Mouse (Mus musculus) heart, embryonic 13.5 days (tissue): ENCODE data around the gene Antxr2. TPM values are rescaled to one million over a fixed set of nuclear protein-coding genes. Genes with fewer than 3 reads are reported as not detected.

Experiments used
- ATAC-seq: fragments of 200-750 bp; cut with Nextera tagmentation; 2 replicates; pipeline ENCODE4 v1.8.0; 2017; ENCODE audit warnings: moderate TSS enrichment; ENCODE audit not compliant: insufficient number of reproducible peaks, low FRiP score, low TSS enrichment; ENCODE audit errors: extremely low read depth
- H3K27ac ChIP-seq: fragments of 300-500 bp; sonication (generic); replicated peaks from 2 replicates; pipeline ENCODE4 v1.5.1; 2015; ENCODE audit warnings: moderate library complexity, mild to moderate bottlenecking, inconsistent platforms
- H3K27me3 ChIP-seq: fragments of 300-500 bp; sonication (generic); replicated peaks from 2 replicates; pipeline ENCODE4 v1.6.1; 2015; ENCODE audit warnings: mild to moderate bottlenecking, inconsistent platforms
- H3K36me3 ChIP-seq: fragments of 300-500 bp; sonication (generic); 2 replicates; pipeline ENCODE4 v1.6.1; 2015; ENCODE audit warnings: mild to moderate bottlenecking, inconsistent platforms
- H3K4me1 ChIP-seq: fragments of 300-500 bp; sonication (generic); 2 replicates; pipeline ENCODE4 v1.6.1; 2015; ENCODE audit warnings: inconsistent platforms
- H3K4me2 ChIP-seq: fragments of 300-500 bp; sonication (generic); 2 replicates; pipeline ENCODE4 v1.6.1; 2015; ENCODE audit warnings: inconsistent platforms, mild to moderate bottlenecking, moderate library complexity
- H3K4me3 ChIP-seq: fragments of 300-500 bp; sonication (generic); 2 replicates; pipeline ENCODE4 v1.5.1; 2015; ENCODE audit warnings: moderate library complexity, mild to moderate bottlenecking, inconsistent platforms
- H3K9ac ChIP-seq: fragments of 300-500 bp; sonication (generic); 2 replicates; pipeline ENCODE4 v1.6.1; 2015; ENCODE audit warnings: inconsistent platforms, mild to moderate bottlenecking, moderate library complexity
- H3K9me3 ChIP-seq: fragments of 300-500 bp; sonication (generic); 2 replicates; pipeline ENCODE4 v1.6.1; 2016; ENCODE audit warnings: inconsistent platforms
- whole genome bisulfite sequencing: fragments of 180-500 bp; shearing (Covaris S2); methylation state at CpG from one replicate; pipeline ENCODE4 v1.1.7; 2015; ENCODE audit warnings: mixed read lengths; 5-methylcytosine and 5-hydroxymethylcytosine counted together
- polyA plus RNA-seq: library from polyadenylated mRNA; unstranded; fragments of >200 nt; fragmentation: Nextera tagmentation; extraction: Ambion mirVana; gene quantifications from 2 replicates; pipeline ENCODE4 v1.2.1, GENCODE M21; 2015

Antxr2 gene
- 50.3 and 54.6 TPM in 2 replicates for polyA plus RNA-seq

DNA sequence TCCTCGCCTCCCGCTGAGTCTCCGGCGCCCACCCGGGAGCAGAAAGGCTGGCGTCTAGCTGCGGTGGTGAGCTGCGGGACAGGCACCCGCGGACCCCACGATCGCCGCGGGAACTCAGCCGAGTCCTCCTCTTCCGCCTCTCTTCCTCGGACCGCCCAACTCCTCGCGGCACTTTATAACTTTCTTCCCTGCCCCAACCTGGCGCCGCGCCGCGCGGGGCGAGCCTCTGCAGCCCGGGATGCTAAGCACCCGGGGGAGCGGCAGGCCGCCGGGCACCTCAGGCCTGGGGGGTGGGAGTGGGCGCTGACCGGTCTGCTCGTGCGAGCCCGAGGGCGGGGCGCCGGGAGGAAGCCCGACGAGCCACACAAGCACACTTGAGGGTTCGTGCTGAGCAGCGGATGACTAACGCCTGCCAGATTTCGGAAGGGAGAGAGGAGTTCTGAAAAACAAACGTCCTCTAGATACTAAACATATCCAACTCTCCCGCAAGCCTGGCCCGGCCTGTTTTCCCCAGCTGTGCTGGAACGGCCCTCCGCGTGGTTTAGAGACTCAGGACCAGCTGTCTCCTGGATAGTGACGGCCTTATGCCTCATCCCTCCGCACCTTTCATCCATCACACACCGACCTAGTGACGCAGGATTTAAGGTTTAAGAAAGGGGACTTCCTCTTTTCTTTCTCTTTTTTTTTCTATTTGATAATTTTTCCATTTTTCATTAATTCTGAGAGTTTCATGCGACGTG is at the start of gene Antxr2:
Antxr2 (minus strand) TSS at position 142 of the 740 bp plus-strand sequence.
- peak; percentile 67 for ATAC-seq
- peak within 1 kb of the TSS; percentile 95 for H3K9ac ChIP-seq
- H3K9me3 ChIP-seq = no peaks in the 10 kb centered on the region
- peak within 1 kb of the TSS; percentile 77 for H3K4me2 ChIP-seq
- H3K4me1 ChIP-seq = peaks cover 29% of the 10 kb centered on the region
- peaks cover 13% of the 10 kb centered on the region for H3K36me3 ChIP-seq
- peak within 1 kb of the TSS; percentile 85 for H3K4me3 ChIP-seq
- H3K27me3 ChIP-seq = no peaks in the 10 kb centered on the region
- 3% methylated on average over 58 of the region's 58 CpGs for WGBS
- H3K27ac ChIP-seq = peak within 1 kb of the TSS; percentile 97

GRCm38 (mm10) chr5:98076612-98077011 is 45.8 kb upstream of the Antxr2 start:
- H3K4me3 ChIP-seq = no peak overlapping the region
- no peaks in the 10 kb centered on the region for H3K9me3 ChIP-seq
- no peak overlapping the region for H3K4me2 ChIP-seq
- peak; percentile 25; the same call in 1 of the 2 replicates for ATAC-seq
- no peaks in the 10 kb centered on the region for H3K27me3 ChIP-seq
- no peak overlapping the region; the same call in 1 of the 2 replicates for H3K27ac ChIP-seq
- H3K36me3 ChIP-seq = no peaks in the 10 kb centered on the region
- H3K9ac ChIP-seq = no peak overlapping the region
- 27% methylated on average over 3 of the region's 3 CpGs for WGBS
- H3K4me1 ChIP-seq = peaks cover 19% of the 10 kb centered on the region

GRCm38 (mm10) chr5:98069191-98069590 is 38.3 kb upstream of the Antxr2 start:
- 36% methylated on average over 4 of the region's 4 CpGs for WGBS
- Histone ChIP-seq H3K4me2 (no peak overlapping the region), H3K4me3 (no peak overlapping the region), H3K27ac (peak overlapping the region; percentile 18; the same call in 1 of the 2 replicates), H3K27me3 (no peaks in the 10 kb centered on the region), H3K9ac (no peak overlapping the region), H3K9me3 (no peaks in the 10 kb centered on the region), H3K4me1 (peaks cover 7% of the 10 kb centered on the region; the same call in 1 of the 2 replicates), H3K36me3 (no peaks in the 10 kb centered on the region)
- no peak for ATAC-seq

- no peak for ATAC-seq
- WGBS = 81% methylated on average over 6 of the region's 6 CpGs
- H3K4me2 ChIP-seq = no peak overlapping the region
- no peak overlapping the region for H3K27ac ChIP-seq
- H3K27me3 ChIP-seq = no peaks in the 10 kb centered on the region
- H3K9ac ChIP-seq = no peak overlapping the region
- H3K4me1 ChIP-seq = peaks cover 4% of the 10 kb centered on the region
- no peaks in the 10 kb centered on the region for H3K9me3 ChIP-seq
- H3K36me3 ChIP-seq = no peaks in the 10 kb centered on the region
- no peak overlapping the region for H3K4me3 ChIP-seq
Measured at GRCm38 (mm10) chr5:98055275-98055674, 24.4 kb upstream of the Antxr2 start.

- ATAC-seq = no peak
- Histone ChIP-seq H3K27ac (no peak overlapping the region), H3K4me3 (no peak overlapping the region), H3K9me3 (no peaks in the 10 kb centered on the region), H3K4me2 (no peak overlapping the region), H3K4me1 (peaks cover 4% of the 10 kb centered on the region), H3K36me3 (no peaks in the 10 kb centered on the region), H3K9ac (no peak overlapping the region), H3K27me3 (no peaks in the 10 kb centered on the region)
- 83% methylated on average over 1 of the region's 1 CpGs for WGBS
Measured at GRCm38 (mm10) chr5:98054834-98055233, 24.0 kb upstream of the Antxr2 start.

DNA sequence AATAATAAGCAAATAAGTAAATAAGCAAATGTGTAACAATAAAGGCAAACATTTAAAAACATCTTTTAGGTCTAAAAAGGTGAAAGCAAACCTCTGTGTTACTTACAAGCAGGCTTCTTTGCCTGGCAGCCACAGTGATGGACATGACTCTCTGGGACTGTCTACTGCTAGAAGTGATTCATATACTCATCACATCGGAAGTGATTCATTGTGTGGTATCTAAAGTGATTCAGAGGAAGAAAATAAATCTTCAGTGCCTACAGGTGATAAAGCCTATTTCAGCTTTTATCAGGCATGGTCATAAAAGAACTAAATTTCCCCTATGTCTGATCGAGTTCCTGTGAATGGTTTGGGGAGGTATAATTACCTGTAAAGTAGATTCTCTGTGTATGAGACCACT is 4.1 kb upstream of the Antxr2 start:
- H3K9me3 ChIP-seq = no peaks in the 10 kb centered on the region
- no peaks in the 10 kb centered on the region for H3K27me3 ChIP-seq
- no peak overlapping the region for H3K9ac ChIP-seq
- H3K4me3 ChIP-seq = no peak overlapping the region
- peaks cover 5% of the 10 kb centered on the region; the same call in 1 of the 2 replicates for H3K4me1 ChIP-seq
- no peaks in the 10 kb centered on the region for H3K36me3 ChIP-seq
- no peak for ATAC-seq
- 65% methylated on average over 2 of the region's 2 CpGs for WGBS
- no peak overlapping the region for H3K27ac ChIP-seq
- no peak overlapping the region for H3K4me2 ChIP-seq

DNA sequence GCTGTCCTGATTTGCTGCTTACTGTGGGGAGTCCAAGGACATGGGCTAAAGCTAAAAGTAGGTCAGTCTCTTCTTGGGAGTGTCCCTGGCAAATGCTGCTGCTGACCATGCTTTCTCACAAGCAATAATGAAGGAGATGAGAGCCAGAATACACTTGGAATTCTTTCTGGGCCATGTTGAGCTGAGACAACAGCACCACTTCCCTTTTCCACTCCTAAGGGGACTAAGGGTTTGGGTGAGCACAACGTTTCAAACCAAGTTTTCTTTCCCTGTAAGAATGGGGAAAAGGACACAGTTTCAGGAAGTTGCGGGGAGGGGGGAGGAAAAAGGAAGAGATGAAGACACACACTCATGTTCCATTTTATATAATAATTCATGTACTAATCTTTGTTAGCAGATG is 3.4 kb upstream of the Antxr2 start:
- H3K27ac ChIP-seq = no peak overlapping the region
- 41% methylated on average over 2 of the region's 2 CpGs for WGBS
- no peak for ATAC-seq
- H3K4me1 ChIP-seq = peaks cover 10% of the 10 kb centered on the region; the same call in 1 of the 2 replicates
- H3K9me3 ChIP-seq = no peaks in the 10 kb centered on the region
- H3K4me3 ChIP-seq = no peak overlapping the region
- H3K4me2 ChIP-seq = no peak overlapping the region
- no peaks in the 10 kb centered on the region for H3K36me3 ChIP-seq
- H3K9ac ChIP-seq = no peak overlapping the region
- H3K27me3 ChIP-seq = no peaks in the 10 kb centered on the region

GRCm38 (mm10) chr5:98032803-98033420 is 2.1 kb upstream of the Antxr2 start:
- 69% methylated on average over 7 of the region's 7 CpGs for WGBS
- H3K4me2 ChIP-seq = no peak overlapping the region
- no peak for ATAC-seq

DNA sequence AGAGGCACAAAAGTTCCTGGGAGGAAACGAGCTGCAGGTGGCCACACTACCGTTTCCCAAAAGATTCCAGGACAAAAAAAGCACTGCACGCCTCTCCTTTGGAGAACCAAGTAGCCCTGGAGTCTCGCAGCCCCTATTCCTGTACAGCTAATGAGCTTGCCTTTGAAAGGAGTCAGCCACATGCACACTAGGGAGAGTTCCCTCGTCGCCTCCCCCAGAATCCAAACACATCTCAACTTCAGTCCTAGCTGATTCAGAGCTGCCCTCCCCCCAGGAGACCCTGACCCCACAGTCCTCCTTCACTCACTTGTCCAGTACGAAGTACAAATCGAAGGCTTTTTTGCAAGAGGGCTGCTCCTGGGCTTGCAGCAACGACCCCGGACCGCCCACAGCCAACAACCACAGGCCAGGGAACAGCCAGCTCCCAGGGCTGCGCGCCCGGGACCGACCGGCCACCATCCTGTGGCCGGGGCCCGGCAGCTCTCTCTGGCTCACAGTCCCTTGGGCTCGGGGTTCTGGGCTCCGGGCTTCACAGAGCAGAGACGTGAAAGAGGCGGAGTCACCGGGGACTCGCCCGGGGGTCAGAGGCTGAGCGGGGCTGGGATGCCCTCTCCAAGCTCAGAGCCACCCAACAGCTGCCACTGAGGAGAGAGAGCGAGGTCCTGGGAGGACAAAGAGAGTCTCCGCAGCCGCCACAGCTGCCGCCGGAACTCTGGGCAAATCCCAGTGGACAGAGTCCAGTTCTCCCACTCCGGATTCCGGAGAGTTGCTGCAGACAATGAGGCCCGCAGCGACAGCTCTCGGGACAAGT is 547 bp downstream of the Antxr2 start:
- H3K9me3 ChIP-seq = no peaks in the 10 kb centered on the region
- peak overlapping the region; percentile 77 for H3K4me2 ChIP-seq
- peak overlapping the region; percentile 85 for H3K4me3 ChIP-seq
- peak overlapping the region; percentile 95 for H3K9ac ChIP-seq
- H3K27ac ChIP-seq = peak overlapping the region; percentile 97
- under 1% methylated on average over 36 of the region's 36 CpGs for WGBS
- peak; percentile 43 for ATAC-seq
- peaks cover 21% of the 10 kb centered on the region for H3K36me3 ChIP-seq
- H3K4me1 ChIP-seq = peaks cover 29% of the 10 kb centered on the region
- H3K27me3 ChIP-seq = no peaks in the 10 kb centered on the region

More at GRCm38 (mm10) chr5:98032803-98033420, 2.1 kb upstream of the Antxr2 start:
- Histone ChIP-seq H3K27ac (no peak overlapping the region), H3K36me3 (no peaks in the 10 kb centered on the region), H3K27me3 (no peaks in the 10 kb centered on the region), H3K4me3 (no peak overlapping the region), H3K4me1 (peaks cover 17% of the 10 kb centered on the region), H3K9ac (no peak overlapping the region), H3K9me3 (no peaks in the 10 kb centered on the region)

DNA sequence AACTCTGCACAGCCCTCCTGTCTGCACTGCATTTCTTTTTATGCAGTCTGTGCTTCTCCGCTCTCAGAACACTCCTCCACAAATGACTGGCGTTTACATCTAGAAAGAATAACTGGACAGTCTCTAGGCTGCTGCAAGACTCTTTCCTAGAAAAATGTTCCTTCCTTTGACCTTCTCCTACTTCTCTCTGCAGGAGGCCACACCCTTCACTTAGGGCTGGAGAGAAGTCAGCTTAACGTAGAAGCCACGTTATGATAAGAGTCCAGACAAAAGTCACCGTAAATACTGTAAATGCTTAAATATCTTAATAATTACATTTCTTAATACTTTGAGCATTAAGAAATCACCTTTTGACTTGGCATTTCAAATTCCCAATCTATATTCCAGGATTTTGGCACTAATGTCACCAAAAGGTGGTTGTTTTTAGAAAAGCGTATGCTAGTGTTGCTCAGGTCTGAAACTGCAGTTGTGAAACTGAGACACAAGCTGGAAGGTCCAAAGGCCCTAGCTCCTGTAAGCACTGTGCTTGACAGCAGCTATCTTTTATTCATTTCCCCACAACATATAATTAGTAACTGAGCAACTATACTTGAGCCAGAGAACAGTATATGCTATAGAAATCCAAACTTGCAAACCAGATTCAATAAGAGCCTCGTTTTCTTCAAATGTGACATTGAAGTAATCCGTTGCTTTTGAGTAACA is 3.0 kb downstream of the Antxr2 start:
- ATAC-seq = no peak
- peak overlapping the region; percentile 85 for H3K4me3 ChIP-seq
- peak overlapping the region; percentile 77 for H3K4me2 ChIP-seq
- peak overlapping the region; percentile 97 for H3K27ac ChIP-seq
- peaks cover 40% of the 10 kb centered on the region for H3K36me3 ChIP-seq
- no peaks in the 10 kb centered on the region for H3K27me3 ChIP-seq
- WGBS = 28% methylated on average over 8 of the region's 8 CpGs
- no peaks in the 10 kb centered on the region for H3K9me3 ChIP-seq
- H3K9ac ChIP-seq = peak overlapping the region; percentile 95
- H3K4me1 ChIP-seq = peaks cover 29% of the 10 kb centered on the region

DNA sequence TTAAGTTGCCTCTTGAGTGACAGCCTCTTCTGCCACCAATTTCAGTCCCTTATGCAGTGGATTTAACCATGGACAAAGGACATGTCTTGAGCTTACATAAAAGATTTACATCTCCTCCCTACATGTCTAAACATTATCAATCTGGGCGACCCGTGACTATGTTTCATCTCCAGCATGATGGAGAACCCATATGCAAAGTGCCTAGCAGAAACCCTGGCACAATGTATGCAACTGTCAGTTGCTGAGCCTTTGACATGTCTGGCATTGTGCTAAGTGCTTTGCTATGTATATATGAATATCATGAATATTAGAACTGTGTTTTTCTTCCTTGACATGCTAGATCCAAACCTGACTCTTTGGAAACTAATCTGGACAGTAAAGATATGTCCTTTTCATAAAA is 4.9 kb downstream of the Antxr2 start:
- no peaks in the 10 kb centered on the region for H3K27me3 ChIP-seq
- no peak overlapping the region for H3K27ac ChIP-seq
- H3K9ac ChIP-seq = no peak overlapping the region
- peaks cover 24% of the 10 kb centered on the region for H3K4me1 ChIP-seq
- ATAC-seq = no peak
- peaks cover 52% of the 10 kb centered on the region for H3K36me3 ChIP-seq
- no peaks in the 10 kb centered on the region for H3K9me3 ChIP-seq
- H3K4me2 ChIP-seq = no peak overlapping the region
- 82% methylated on average over 2 of the region's 2 CpGs for WGBS
- H3K4me3 ChIP-seq = no peak overlapping the region
